Mouse (Mus musculus) yolk sac, embryonic 10.5 days (tissue): Measurements from ENCODE around the gene Slfn9.
"Not testable (repeated sequence)": the region's sequence is repeated elsewhere in the genome, so short reads cannot be mapped to it uniquely, and the experiment has no call there.

Source experiments
- DNase-seq: peaks from one replicate; pipeline ENCODE4 v3.0.0-alpha.2; 2017; ENCODE audit warnings: low spot score

Slfn9 gene

GRCm38 (mm10) chr11:82956925-82957324, 34.7 kb downstream of the Slfn9 start:
- no peak for DNase-seq

GRCm38 (mm10) chr11:82954631-82955030, 37.0 kb downstream of the Slfn9 start:
- DNase-seq = no peak

GRCm38 (mm10) chr11:82952612-82953542, 38.8 kb downstream of the Slfn9 start:
- no peak for DNase-seq

GRCm38 (mm10) chr11:82951865-82952611, 39.6 kb downstream of the Slfn9 start:
- DNase-seq = no peak

GRCm38 (mm10) chr11:82950736-82951481, 40.7 kb downstream of the Slfn9 start, which contains the start of gene Slfn5:
Gene Slfn5 (plus strand): TSS chr11:82951349.
- DNase-seq = no peak

- DNase-seq = no peak
Measured at GRCm38 (mm10) chr11:82949036-82949435, 42.6 kb downstream of the Slfn9 start.

GRCm38 (mm10) chr11:82947457-82947856, 44.2 kb downstream of the Slfn9 start:
- DNase-seq = no peak

GRCm38 (mm10) chr11:82945636-82946035, 46.0 kb downstream of the Slfn9 start:
- no peak for DNase-seq

- DNase-seq = no peak
Measured at GRCm38 (mm10) chr11:82943336-82943735, 48.3 kb downstream of the Slfn9 start.

GRCm38 (mm10) chr11:82933186-82933585, 58.4 kb downstream of the Slfn9 start:
- DNase-seq = no peak

- DNase-seq = not testable (repeated sequence)
Measured at GRCm38 (mm10) chr11:82931671-82932450, 59.8 kb downstream of the Slfn9 start.

- DNase-seq = not testable (repeated sequence)
Measured at GRCm38 (mm10) chr11:82931161-82931560, 60.5 kb downstream of the Slfn9 start.

- DNase-seq = not testable (repeated sequence)
Measured at GRCm38 (mm10) chr11:82930391-82930955, 61.2 kb downstream of the Slfn9 start.

GRCm38 (mm10) chr11:82929633-82929950, 62.0 kb downstream of the Slfn9 start:
- DNase-seq = no peak

- DNase-seq = no peak
Measured at GRCm38 (mm10) chr11:82928897-82929632, 62.6 kb downstream of the Slfn9 start.
